Mouse (Mus musculus) layer of hippocampus, postnatal 14 days (tissue): ENCODE data around the gene Tmem131l. TPM values are rescaled to one million over a fixed set of nuclear protein-coding genes. Genes with fewer than 3 reads are reported as not detected.
A peak's percentile ranks its signal among the peaks of the same experiment; 100 is the strongest.
"Not testable (repeated sequence)": the region's sequence is repeated elsewhere in the genome, so short reads cannot be mapped to it uniquely, and the experiment has no call there.

ENCODE experiments used
- DNase-seq, 2 experiments: peaks; one replicate each; pipeline ENCODE4 v3.0.0; 2021 to 2022; ENCODE audit warnings: low spot score in 2 of 2, mixed read lengths in 1 of 2
- total RNA-seq, 2 experiments: library from RNA; stranded (reverse); gene quantifications; 2 replicates each; pipeline ENCODE4 v1.2.3; 2021

Tmem131l gene
- total RNA-seq, 2 experiments from 2014 or later: 31.2 to 42.6 TPM

DNA sequence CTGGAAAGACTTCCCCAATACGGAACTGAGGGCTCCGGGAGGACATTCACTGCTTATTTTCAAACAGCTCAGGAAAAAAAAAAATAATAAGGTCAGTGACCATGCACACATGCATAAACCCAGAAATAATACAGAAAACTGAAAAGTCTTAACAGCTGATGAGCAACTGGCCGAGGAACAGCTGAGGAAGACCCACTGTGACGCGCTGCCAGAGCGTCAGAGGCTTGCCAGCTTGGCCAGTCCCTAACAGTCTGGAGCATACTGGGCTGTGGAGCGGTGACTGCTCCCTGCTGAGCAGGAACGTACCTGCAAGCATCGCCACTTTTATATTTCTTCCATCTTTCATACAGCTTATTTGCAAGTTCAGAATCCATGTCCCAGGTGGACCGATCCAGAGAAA lies 105.5 kb downstream of the Tmem131l start:
- no peak for DNase-seq

DNA sequence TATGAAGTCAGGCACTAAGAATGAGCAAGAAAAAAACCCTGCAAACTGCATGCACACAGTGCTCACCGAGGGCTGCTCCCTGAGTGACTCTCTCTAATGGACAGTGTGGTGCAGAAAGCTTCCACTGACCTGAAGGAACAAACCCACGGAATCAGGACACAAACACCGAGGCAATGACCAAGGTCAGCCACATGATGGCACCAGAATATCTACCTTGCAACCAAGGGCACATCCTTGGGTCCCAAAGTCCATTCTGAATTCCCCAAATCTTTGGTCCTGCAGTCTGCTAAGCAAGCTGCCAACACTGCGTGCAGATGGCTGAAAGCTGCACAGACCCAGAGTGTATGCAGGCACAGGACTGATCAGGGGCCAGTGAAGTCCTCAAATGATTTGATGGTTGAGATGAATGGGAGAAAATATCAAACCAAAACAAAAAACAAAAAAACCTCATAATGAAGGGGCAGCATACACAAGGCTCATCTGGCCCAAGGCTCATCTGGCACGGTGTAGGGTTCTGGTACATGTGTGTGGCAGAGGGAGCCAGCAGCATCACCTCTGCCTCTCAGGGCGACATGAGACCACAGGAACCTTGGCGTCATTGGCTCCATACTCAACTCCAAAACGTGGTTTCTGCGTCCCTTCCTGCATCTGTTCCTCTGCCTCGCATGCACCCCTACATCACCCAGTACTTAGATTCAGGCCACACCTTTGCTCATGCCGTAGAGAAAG lies 124.0 kb downstream of the Tmem131l start:
- peak in 1 of 2 experiments; percentile 33 for DNase-seq

DNA sequence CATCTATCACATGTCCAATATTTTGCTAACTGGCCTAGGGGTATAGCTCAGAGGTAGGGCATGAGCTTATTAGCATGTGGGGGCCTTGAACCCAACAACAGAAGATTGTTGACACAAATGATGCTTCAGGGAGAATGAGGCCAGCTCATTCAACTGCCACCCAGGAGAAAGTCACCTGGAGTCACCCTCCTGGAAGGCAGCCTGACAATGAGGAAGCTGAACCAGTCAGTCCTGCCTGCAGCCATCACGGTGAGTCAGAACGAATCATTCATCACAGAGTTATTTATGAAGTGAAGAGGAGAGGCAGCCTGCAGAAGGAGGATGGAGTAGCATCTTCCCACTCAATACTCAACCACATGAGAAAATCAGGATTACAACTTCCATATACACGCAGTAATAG lies 124.9 kb downstream of the Tmem131l start:
- DNase-seq: no peak

DNA sequence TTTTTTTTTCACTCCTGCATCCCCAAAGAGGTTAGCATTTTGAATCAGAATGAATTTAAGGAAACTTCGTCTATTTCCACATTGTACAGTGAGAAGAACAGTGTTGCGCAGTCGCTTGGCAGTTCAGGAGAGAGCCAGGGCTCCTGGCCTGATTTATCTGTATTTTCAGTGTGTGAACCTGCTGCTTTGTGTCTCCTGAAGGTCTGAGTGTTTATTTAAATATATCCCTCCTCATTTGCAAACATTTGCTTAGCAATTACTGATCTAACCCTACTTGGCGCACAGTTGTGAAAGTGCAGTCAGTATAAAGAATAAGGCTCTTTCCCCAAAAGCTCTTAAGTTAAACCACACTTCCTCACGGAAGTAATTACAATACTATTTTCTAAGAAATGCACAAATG lies 129.3 kb downstream of the Tmem131l start:
- no peak for DNase-seq

GRCm38 (mm10) chr3:83906185-83906584 lies 133.8 kb downstream of the Tmem131l start:
- DNase-seq: no peak

GRCm38 (mm10) chr3:83905161-83905560 lies 134.8 kb downstream of the Tmem131l start:
- no peak for DNase-seq

- no peak for DNase-seq
Measured at GRCm38 (mm10) chr3:83904176-83904958, 135.6 kb downstream of the Tmem131l start.

DNA sequence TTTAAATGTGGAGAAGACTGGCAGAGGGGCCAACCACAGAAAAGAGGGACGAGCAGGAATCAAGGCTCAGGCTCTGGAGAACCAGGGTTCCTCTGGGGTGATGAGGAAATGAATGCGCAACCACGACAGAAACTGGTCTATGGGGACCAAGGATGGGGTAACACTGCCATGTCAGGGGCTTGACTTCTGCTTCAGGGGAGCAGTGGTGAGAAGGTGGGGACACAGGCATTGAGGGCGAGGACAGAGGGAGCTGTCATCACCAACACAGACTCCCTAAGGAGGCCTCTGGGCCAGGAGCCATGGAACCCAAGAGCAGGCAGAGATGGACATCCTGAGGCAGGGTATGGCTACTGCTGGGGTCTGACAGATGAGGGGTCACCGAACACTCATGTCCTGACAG lies 137.0 kb downstream of the Tmem131l start:
- no peak for DNase-seq

DNA sequence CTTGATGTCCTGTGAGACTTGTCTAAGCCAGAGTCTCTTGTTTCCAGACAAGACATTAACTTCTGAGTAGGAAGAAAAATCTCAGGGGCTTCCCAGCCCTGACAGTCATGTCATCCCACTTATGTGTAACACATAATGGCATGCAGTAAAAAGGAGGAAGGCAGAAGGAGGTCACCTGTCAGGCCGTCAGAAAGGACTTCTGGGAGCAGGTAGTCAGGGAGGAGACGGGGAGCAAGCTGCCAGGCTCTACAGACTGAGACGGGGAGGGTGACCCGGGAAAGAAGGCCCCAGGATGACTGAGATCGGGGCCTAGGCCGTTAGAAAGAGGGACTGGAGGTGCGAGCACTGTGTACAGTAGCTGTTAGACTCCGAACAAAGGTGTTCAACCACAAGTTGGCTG lies 137.5 kb downstream of the Tmem131l start:
- DNase-seq: no peak

- no peak for DNase-seq
Measured at GRCm38 (mm10) chr3:83900756-83901373, 139.1 kb downstream of the Tmem131l start.

DNA sequence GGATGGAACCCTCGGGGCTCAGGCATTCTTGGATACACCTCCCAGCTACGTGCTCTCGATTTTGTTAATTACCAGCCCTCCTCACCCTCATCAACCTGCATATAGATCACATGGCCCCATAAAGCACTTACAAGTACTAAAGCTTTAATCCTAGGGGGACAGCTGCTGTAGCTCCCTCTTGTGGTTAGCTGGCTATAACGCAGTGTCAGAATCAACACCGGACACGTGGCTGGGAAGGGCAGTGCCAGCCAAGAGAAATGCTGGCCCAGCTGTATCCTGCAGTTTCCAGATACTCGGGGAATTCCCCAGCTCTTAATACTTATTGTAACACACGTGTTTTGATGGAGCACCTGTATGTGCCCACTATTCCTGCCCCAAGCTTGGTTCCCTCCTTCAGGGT lies 140.4 kb downstream of the Tmem131l start:
- peak; percentile 41 to 61 for DNase-seq

GRCm38 (mm10) chr3:83898246-83898645 lies 141.7 kb downstream of the Tmem131l start:
- DNase-seq: no peak

GRCm38 (mm10) chr3:83895811-83896210 lies 144.2 kb downstream of the Tmem131l start:
- DNase-seq: no peak

- DNase-seq: no peak
Measured at GRCm38 (mm10) chr3:83895111-83895510, 144.9 kb downstream of the Tmem131l start.

- DNase-seq: no peak
Measured at GRCm38 (mm10) chr3:83885163-83885562, 154.8 kb downstream of the Tmem131l start.

GRCm38 (mm10) chr3:83879261-83880050 lies 160.5 kb downstream of the Tmem131l start:
- not testable (repeated sequence) for DNase-seq

DNA sequence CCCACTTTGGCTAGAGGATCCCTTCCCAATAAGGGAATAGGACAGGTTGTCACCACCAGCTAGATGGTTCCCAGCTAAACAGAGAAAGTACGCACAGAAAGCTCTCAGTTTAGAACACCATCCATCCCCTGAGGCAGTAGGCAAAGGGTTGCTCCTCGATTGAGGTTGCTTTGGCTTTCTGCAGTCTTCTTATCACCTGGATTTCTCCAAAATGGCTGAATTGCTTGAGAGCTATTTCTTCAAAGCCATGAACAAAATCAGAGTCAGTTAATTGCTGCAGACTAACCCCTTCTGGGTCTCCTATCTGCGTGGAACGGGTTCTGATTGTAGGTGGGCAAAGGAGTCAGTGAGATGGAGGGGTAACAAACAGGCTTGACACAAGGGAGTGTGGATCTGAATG lies 161.2 kb downstream of the Tmem131l start:
- DNase-seq: no peak

DNA sequence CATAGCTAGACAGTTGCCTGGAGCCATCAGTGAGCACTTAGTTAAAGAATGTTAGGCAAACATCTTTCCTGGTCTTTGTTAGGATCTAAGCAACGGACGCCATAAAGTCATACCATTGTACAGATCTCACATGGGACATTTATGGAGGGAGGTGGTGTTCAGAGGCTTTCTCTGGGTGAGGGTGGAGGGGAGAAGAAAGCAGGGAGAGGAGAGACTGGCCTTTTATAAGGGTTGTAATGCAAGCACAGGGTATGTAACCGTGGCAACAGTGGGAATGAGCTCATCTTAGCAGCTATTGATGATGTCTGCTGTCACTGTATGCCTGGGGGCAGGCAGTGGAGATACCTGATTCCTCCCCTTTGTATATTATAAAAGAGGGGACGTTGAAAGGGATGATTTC lies 163.7 kb downstream of the Tmem131l start:
- no peak for DNase-seq

- not testable (repeated sequence) for DNase-seq
Measured at GRCm38 (mm10) chr3:83875078-83875477, 164.9 kb downstream of the Tmem131l start.

GRCm38 (mm10) chr3:83872853-83873252 lies 167.1 kb downstream of the Tmem131l start:
- not testable (repeated sequence) for DNase-seq

- DNase-seq: not testable (repeated sequence)
Measured at GRCm38 (mm10) chr3:83871962-83872361, 168.0 kb downstream of the Tmem131l start.
